Mouse (Mus musculus): ENCODE measurements around the gene Ptcra.
"Not testable (repeated sequence)": the region's sequence is repeated elsewhere in the genome, so short reads cannot be mapped to it uniquely, and the experiment has no call there.

Gene Ptcra

GRCm38 (mm10) chr17:46771616-46772015 is 8.1 kb upstream of the Ptcra start:
- no peak for DNase-seq (ENCODE audit: low read depth, low spot score)

GRCm38 (mm10) chr17:46771025-46771424 is 7.5 kb upstream of the Ptcra start:
- peak; percentile 43 for DNase-seq (ENCODE audit: low read depth, low spot score)

GRCm38 (mm10) chr17:46770546-46770945 is 7.0 kb upstream of the Ptcra start:
- DNase-seq (ENCODE audit: low read depth, low spot score), result no peak

- no peak for DNase-seq (ENCODE audit: low read depth, low spot score)
These were observed 4.4 kb upstream of the Ptcra start for GRCm38 (mm10) chr17:46767868-46768267.

- DNase-seq (ENCODE audit: low read depth, low spot score), result not testable (repeated sequence)
These were observed 1.4 kb upstream of the Ptcra start for GRCm38 (mm10) chr17:46764916-46765315.

DNA sequence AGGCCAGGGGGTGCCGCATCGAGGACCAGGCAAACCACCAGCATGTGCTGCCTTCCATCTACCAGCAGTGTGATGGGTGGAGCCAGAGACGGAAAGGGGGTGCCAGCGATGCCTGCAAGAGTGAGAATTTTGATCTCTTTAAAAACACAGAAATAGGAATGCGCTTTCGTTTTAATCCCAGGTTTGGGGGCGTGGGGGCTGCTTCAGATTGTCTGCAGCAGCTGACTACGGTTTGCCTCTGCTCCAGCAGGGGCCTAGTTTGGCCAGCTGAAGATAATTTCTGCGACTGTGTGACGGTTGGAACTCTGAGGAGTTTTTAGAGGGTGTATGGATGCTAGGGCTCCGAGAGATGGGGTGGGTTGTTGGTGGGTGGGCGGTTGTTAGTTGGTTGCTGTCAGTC is 4.8 kb downstream of the Ptcra start:
- DNase-seq (ENCODE audit: low read depth, low spot score), result no peak

GRCm38 (mm10) chr17:46751794-46752556 is 11.5 kb downstream of the Ptcra start, which contains the start of gene Cnpy3:
Gene Cnpy3, minus strand, starts transcription at chr17:46752214.
- DNase-seq (ENCODE audit: low read depth, low spot score), result peak; percentile 99

- DNase-seq (ENCODE audit: low read depth, low spot score), result peak; percentile 94
These were observed 12.3 kb downstream of the Ptcra start for GRCm38 (mm10) chr17:46751056-46751793.

- DNase-seq (ENCODE audit: low read depth, low spot score), result no peak
These were observed 12.9 kb downstream of the Ptcra start for GRCm38 (mm10) chr17:46750580-46750979.

- peak; percentile 73 for DNase-seq (ENCODE audit: low read depth, low spot score)
These were observed 14.2 kb downstream of the Ptcra start for GRCm38 (mm10) chr17:46749282-46749681.

DNA sequence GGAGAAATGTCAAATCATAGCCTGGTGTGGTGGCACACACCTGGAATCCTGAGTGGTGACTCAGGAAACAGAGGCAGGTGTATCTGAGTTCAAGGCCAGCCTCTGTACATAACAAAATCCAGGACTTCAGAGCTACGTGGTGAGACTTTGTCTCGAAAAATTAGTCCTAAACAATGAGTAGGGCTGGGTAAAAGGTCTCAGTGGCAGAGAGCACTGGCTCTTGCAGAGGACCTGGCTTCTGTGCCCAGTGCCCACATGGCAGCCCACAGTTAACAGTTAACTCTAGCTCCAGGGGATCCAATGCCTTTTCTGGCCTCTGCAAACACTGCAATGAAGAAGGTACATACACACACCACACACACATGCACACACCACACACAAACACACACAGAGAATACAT is 15.7 kb downstream of the Ptcra start:
- no peak for DNase-seq (ENCODE audit: low read depth, low spot score)

GRCm38 (mm10) chr17:46747234-46747633 is 16.3 kb downstream of the Ptcra start:
- DNase-seq (ENCODE audit: low read depth, low spot score), result no peak

DNA sequence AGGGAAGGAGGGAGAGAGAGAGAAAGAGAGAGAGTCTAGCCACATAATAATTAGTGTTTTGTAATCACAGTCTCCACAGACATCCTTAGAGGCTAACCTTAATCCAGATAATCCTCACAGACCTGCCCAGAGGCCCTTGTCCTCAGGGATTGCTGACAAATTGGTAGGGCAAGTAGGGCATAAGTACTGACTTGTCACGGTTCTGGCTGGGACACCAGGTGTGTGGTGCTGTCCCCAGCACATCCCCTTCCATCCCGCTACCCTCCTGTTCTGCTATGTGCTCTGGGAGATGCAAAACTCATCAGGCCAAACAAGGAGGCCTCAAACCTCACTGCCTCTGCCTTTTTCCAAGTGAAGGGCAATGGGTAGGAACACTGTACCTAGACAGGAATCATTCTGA is 18.0 kb downstream of the Ptcra start:
- peak; percentile 51 for DNase-seq (ENCODE audit: low read depth, low spot score)

- no peak for DNase-seq (ENCODE audit: low read depth, low spot score)
These were observed 20.5 kb downstream of the Ptcra start for GRCm38 (mm10) chr17:46742986-46743385.

GRCm38 (mm10) chr17:46741305-46741704 is 22.2 kb downstream of the Ptcra start:
- no peak for DNase-seq (ENCODE audit: low read depth, low spot score)

DNA sequence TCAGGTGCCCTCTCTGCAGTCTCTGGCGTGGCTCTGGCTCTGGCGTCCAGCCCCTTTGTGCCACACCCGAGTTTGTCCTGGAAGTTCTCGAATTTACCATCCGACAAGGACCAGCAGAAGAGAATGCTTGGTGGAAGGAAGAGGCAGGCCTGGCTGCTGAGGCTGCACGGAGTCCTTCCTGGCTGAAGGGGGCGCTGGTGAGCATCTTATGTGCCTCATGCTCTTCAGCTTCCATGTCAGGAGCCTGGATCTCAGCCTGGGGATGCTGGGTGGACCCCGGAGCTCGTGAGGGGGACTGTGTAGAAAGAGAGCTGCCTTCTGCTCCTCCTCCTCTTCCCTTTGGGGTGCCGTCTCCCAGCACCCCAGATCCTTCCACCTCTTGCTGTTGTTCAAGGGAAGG is 27.4 kb downstream of the Ptcra start:
- peak; percentile 61 for DNase-seq (ENCODE audit: low read depth, low spot score)

GRCm38 (mm10) chr17:46735287-46735686 is 28.2 kb downstream of the Ptcra start:
- no peak for DNase-seq (ENCODE audit: low read depth, low spot score)

GRCm38 (mm10) chr17:46734055-46734454 is 29.5 kb downstream of the Ptcra start:
- DNase-seq (ENCODE audit: low read depth, low spot score), result no peak

DNA sequence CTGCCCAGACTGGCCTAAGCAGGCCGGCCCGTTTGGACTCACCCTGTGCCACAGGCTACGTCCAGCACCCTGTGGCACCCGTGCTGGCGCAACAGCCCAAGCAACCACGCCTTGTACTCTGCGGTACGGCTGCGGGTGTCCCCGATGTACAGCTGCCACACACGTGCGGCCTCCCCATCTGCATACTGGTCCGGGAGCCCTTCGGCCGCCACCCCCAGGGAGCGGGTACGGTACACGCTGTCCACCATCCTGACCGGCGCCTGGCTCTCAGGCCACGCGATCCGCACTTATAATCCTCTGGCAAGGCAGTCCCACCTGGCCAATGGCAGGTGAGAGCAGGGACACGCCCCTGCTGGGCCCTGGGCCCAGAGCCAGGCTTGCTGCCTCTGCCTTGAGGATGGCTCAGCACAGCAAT is 34.6 kb downstream of the Ptcra start, which contains the start of gene Gnmt:
TSS of gene Gnmt (minus strand) at position 265 of the 415 bp plus-strand sequence.
- DNase-seq (ENCODE audit: low read depth, low spot score), result no peak

GRCm38 (mm10) chr17:46728496-46728895 is 35.0 kb downstream of the Ptcra start:
- DNase-seq (ENCODE audit: low read depth, low spot score), result no peak

DNA sequence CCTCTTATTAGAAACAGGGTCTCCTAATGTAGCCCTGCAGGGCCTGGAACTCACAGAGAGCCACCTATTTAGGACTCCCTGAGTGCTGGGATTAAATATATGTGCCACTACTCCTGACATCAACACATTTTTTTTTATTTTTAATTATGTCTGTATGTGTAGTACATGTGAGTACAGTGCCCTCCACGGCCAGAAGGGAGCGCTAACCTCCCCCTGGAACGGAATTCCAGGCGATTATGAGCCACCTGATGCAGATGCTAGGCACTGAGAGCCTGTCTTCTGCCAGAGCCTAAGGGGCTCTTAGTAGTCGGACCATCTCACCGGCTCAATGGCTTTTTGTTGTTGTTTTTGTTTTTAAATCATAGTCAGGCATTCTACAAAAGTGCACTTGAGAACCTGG is 35.5 kb downstream of the Ptcra start:
- peak; percentile 32 for DNase-seq (ENCODE audit: low read depth, low spot score)

- DNase-seq (ENCODE audit: low read depth, low spot score), result no peak
These were observed 36.2 kb downstream of the Ptcra start for GRCm38 (mm10) chr17:46727271-46727670.

Measured in A20 (cell line).